Mouse (Mus musculus): ENCODE measurements around the gene Tmem98. TPM values are rescaled to one million over a fixed set of nuclear protein-coding genes. Genes with fewer than 3 reads are reported as not detected.

The Tmem98 gene
- polyA plus RNA-seq, 1 experiment from 2014 or later, result 21.9 TPM

DNA sequence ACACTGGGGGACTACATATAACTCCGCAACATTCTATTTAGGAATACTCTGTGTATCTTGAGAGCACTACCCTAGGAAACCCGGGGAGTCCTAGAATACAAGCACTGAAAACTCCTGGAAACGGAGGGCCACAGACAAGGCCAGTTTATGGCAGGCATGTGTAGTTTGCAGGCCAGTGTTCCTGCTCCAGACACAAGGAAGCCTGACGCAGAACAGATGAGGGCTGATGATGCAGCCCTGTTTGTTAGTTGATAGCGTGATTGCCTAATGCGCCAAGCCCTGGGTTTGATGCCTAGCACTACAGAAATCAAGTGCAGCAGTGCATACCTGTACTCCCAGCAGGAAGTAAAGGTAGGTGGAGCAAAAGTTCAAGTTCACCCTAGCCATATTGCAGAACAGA, 31.8 kb upstream of the Tmem98 start:
- H3K4me1 ChIP-seq (replicated peaks), result peaks cover 12% of the 10 kb centered on the region
- H3K9me3 ChIP-seq, result no peaks in the 10 kb centered on the region
- H3K27me3 ChIP-seq, result no peaks in the 10 kb centered on the region
- no peak for ATAC-seq (ENCODE audit: low FRiP score, low read depth)
- WGBS, result 83% methylated on average over 6 of the region's 6 CpGs
- H3K4me3 ChIP-seq, result no peak overlapping the region
- H3K27ac ChIP-seq (replicated peaks), result no peak overlapping the region
- H3K4me2 ChIP-seq, result no peak overlapping the region
- H3K36me3 ChIP-seq, result no peaks in the 10 kb centered on the region
- no peak overlapping the region for H3K9ac ChIP-seq

DNA sequence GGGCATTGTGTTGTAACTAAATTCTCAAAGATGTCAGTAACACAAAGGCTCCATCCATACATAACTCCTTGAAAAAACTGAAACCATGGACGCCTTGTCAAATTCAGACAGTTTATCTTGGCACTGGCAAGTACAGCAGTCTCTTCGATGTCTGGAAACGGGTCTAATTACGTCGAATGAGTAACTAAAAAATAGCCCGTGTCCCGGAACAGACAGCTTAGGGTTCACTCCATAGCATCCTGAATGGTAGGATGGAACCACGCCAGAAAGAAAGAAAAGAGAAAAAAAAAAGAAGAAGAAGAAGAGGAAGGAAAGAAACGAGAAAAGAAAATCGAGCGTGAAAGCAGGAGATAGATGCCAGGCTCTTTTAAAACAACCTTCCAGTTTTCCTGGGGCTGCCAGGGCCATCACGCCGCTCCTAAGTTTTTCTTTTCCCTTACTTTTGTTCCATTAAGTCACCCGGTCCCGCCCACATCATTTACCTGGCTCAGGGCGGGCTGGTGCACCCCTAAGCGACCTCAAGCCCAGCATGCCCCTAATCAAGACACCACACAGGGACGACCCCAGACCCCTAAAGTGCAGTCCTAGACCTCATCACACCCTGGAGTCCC, 31.0 kb upstream of the Tmem98 start:
- Histone ChIP-seq H3K27ac (replicated peaks) (peak overlapping the region; percentile 63; the same call in 1 of the 2 replicates), H3K36me3 (no peaks in the 10 kb centered on the region), H3K27me3 (no peaks in the 10 kb centered on the region), H3K4me3 (peak overlapping the region; percentile 75), H3K9me3 (no peaks in the 10 kb centered on the region), H3K4me2 (peak overlapping the region; percentile 95), H3K4me1 (replicated peaks) (peaks cover 12% of the 10 kb centered on the region), H3K9ac (peak overlapping the region; percentile 59)
- WGBS, result 2% methylated on average over 18 of the region's 18 CpGs
- no peak for ATAC-seq (ENCODE audit: low FRiP score, low read depth)

GRCm38 (mm10) chr11:80779527-80780344, 30.2 kb upstream of the Tmem98 start, which contains the start of gene Myo1d:
Gene Myo1d, minus strand, starts transcription at chr11:80780025.
- no peaks in the 10 kb centered on the region for H3K36me3 ChIP-seq
- peaks cover 12% of the 10 kb centered on the region for H3K4me1 ChIP-seq (replicated peaks)
- under 1% methylated on average over 76 of the region's 87 CpGs for WGBS
- H3K27ac ChIP-seq (replicated peaks), result peak within 1 kb of the TSS; percentile 63
- peak within 1 kb of the TSS; percentile 59 for H3K9ac ChIP-seq
- peak; percentile 95 for ATAC-seq (ENCODE audit: low FRiP score, low read depth)
- H3K27me3 ChIP-seq, result no peaks in the 10 kb centered on the region
- H3K4me3 ChIP-seq, result peak within 1 kb of the TSS; percentile 75
- no peaks in the 10 kb centered on the region for H3K9me3 ChIP-seq
- H3K4me2 ChIP-seq, result peak within 1 kb of the TSS; percentile 95

DNA sequence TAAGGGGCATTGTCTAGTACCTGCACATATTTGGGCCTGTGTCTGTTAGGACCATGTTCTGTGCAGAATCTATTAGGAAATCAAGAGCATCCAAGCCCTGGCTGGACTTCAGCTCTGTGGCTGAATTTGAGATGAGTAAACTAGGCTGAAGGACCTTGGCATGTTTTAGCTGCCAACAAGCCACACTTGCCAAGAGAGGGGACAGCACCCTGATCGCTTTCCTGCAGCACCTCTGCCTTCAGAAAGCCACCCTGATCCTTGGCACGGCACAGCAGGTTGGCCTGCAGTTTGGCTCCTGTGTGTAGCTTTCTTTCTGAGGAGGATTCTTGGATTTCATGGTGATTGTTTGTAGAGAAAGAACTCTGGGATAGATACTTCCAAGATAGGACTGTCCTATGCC, 28.4 kb upstream of the Tmem98 start:
- 95% methylated on average over 2 of the region's 2 CpGs for WGBS
- Histone ChIP-seq H3K27ac (replicated peaks) (no peak overlapping the region), H3K9me3 (no peaks in the 10 kb centered on the region), H3K27me3 (no peaks in the 10 kb centered on the region), H3K4me1 (replicated peaks) (peaks cover 12% of the 10 kb centered on the region), H3K4me3 (no peak overlapping the region), H3K9ac (no peak overlapping the region), H3K4me2 (no peak overlapping the region), H3K36me3 (no peaks in the 10 kb centered on the region)
- no peak for ATAC-seq (ENCODE audit: low FRiP score, low read depth)

DNA sequence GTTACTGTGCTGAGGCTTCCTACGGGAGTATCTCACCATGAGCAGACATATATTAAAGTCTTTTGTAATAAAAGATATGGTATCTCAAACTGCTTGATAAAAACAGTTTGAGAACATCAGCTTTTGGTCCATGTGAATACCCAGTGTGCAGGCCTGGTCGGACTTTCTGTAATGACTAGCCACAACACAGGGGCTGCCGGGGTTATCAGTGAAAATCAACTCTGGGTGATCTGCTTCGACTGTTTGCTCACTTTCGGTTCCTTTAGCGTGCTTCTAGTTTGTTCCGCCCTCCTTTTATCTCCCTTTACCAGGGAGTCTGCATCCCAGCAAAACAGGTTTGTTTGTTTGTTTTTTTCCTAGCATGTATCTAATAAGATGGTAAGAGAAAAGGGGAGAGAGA, 26.5 kb upstream of the Tmem98 start:
- ATAC-seq (ENCODE audit: low FRiP score, low read depth), result no peak
- Histone ChIP-seq H3K4me1 (replicated peaks) (peaks cover 9% of the 10 kb centered on the region), H3K27me3 (no peaks in the 10 kb centered on the region), H3K27ac (replicated peaks) (no peak overlapping the region), H3K4me2 (no peak overlapping the region), H3K4me3 (no peak overlapping the region), H3K9me3 (no peaks in the 10 kb centered on the region), H3K36me3 (no peaks in the 10 kb centered on the region), H3K9ac (no peak overlapping the region)
- WGBS, result 84% methylated on average over 7 of the region's 7 CpGs

GRCm38 (mm10) chr11:80784294-80784743, 25.7 kb upstream of the Tmem98 start:
- no peaks in the 10 kb centered on the region for H3K27me3 ChIP-seq
- no peak overlapping the region for H3K4me2 ChIP-seq
- WGBS, result 57% methylated on average over 3 of the region's 3 CpGs
- no peak for ATAC-seq (ENCODE audit: low FRiP score, low read depth)
- H3K4me3 ChIP-seq, result no peak overlapping the region
- H3K27ac ChIP-seq (replicated peaks), result no peak overlapping the region
- H3K36me3 ChIP-seq, result no peaks in the 10 kb centered on the region
- H3K9ac ChIP-seq, result no peak overlapping the region
- no peaks in the 10 kb centered on the region for H3K9me3 ChIP-seq
- H3K4me1 ChIP-seq (replicated peaks), result peaks cover 2% of the 10 kb centered on the region

- no peaks in the 10 kb centered on the region for H3K36me3 ChIP-seq
- H3K9ac ChIP-seq, result no peak overlapping the region
- no peaks in the 10 kb centered on the region for H3K9me3 ChIP-seq
- H3K27ac ChIP-seq (replicated peaks), result no peak overlapping the region
- no peak overlapping the region for H3K4me3 ChIP-seq
- H3K4me1 ChIP-seq (replicated peaks), result no peaks in the 10 kb centered on the region
- no peak for ATAC-seq (ENCODE audit: low FRiP score, low read depth)
- WGBS, result 88% methylated on average over 5 of the region's 5 CpGs
- H3K27me3 ChIP-seq, result no peaks in the 10 kb centered on the region
- H3K4me2 ChIP-seq, result no peak overlapping the region
These were observed 24.3 kb upstream of the Tmem98 start for GRCm38 (mm10) chr11:80785672-80786071.

- ATAC-seq (ENCODE audit: low FRiP score, low read depth), result no peak
- Histone ChIP-seq H3K4me2 (no peak overlapping the region), H3K9me3 (no peaks in the 10 kb centered on the region), H3K9ac (no peak overlapping the region), H3K27ac (replicated peaks) (no peak overlapping the region), H3K27me3 (no peaks in the 10 kb centered on the region), H3K4me1 (replicated peaks) (no peaks in the 10 kb centered on the region), H3K4me3 (no peak overlapping the region), H3K36me3 (no peaks in the 10 kb centered on the region)
- WGBS, result 56% methylated on average over 7 of the region's 7 CpGs
These were observed 20.2 kb upstream of the Tmem98 start for GRCm38 (mm10) chr11:80789647-80790240.

DNA sequence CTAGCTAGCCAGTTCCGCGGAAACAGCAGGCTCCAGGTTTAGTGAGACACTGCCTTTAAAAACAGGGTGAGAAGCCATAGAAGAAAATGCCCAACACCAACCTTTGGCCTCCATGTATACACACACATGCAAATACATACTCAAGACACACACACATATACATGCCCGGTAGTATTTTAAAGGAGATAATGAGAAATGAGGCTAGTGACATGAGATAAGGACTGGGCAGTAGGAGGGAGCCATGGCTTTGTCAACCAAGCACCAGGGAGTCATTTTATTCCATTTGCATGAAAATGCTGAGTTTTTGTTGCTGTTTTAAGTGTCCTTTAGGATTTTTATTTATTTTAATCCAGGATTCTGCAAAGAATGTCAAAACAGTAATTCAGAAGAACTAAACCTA, 19.6 kb upstream of the Tmem98 start:
- no peak overlapping the region for H3K9ac ChIP-seq
- H3K27ac ChIP-seq (replicated peaks), result no peak overlapping the region
- H3K4me2 ChIP-seq, result no peak overlapping the region
- WGBS, result 70% methylated on average over 3 of the region's 3 CpGs
- no peaks in the 10 kb centered on the region for H3K36me3 ChIP-seq
- H3K27me3 ChIP-seq, result no peaks in the 10 kb centered on the region
- H3K9me3 ChIP-seq, result no peaks in the 10 kb centered on the region
- H3K4me3 ChIP-seq, result no peak overlapping the region
- H3K4me1 ChIP-seq (replicated peaks), result no peaks in the 10 kb centered on the region
- ATAC-seq (ENCODE audit: low FRiP score, low read depth), result no peak

GRCm38 (mm10) chr11:80791677-80792432, 18.1 kb upstream of the Tmem98 start:
- no peak overlapping the region for H3K4me2 ChIP-seq
- no peaks in the 10 kb centered on the region for H3K9me3 ChIP-seq
- H3K36me3 ChIP-seq, result no peaks in the 10 kb centered on the region
- H3K27ac ChIP-seq (replicated peaks), result no peak overlapping the region
- no peak for ATAC-seq (ENCODE audit: low FRiP score, low read depth)
- 71% methylated on average over 3 of the region's 3 CpGs for WGBS
- no peaks in the 10 kb centered on the region for H3K4me1 ChIP-seq (replicated peaks)
- H3K4me3 ChIP-seq, result no peak overlapping the region
- H3K9ac ChIP-seq, result no peak overlapping the region
- H3K27me3 ChIP-seq, result no peaks in the 10 kb centered on the region

GRCm38 (mm10) chr11:80793386-80793785, 16.6 kb upstream of the Tmem98 start:
- no peaks in the 10 kb centered on the region for H3K27me3 ChIP-seq
- no peaks in the 10 kb centered on the region for H3K36me3 ChIP-seq
- H3K4me2 ChIP-seq, result no peak overlapping the region
- 83% methylated on average over 4 of the region's 4 CpGs for WGBS
- no peaks in the 10 kb centered on the region for H3K9me3 ChIP-seq
- no peak for ATAC-seq (ENCODE audit: low FRiP score, low read depth)
- no peak overlapping the region for H3K27ac ChIP-seq (replicated peaks)
- no peak overlapping the region for H3K9ac ChIP-seq
- H3K4me1 ChIP-seq (replicated peaks), result no peaks in the 10 kb centered on the region
- H3K4me3 ChIP-seq, result no peak overlapping the region

- Histone ChIP-seq H3K4me3 (no peak overlapping the region), H3K27ac (replicated peaks) (no peak overlapping the region), H3K4me2 (no peak overlapping the region), H3K9me3 (no peaks in the 10 kb centered on the region), H3K36me3 (no peaks in the 10 kb centered on the region), H3K27me3 (no peaks in the 10 kb centered on the region), H3K9ac (no peak overlapping the region), H3K4me1 (replicated peaks) (no peaks in the 10 kb centered on the region)
- no peak for ATAC-seq (ENCODE audit: low FRiP score, low read depth)
- WGBS, result 91% methylated on average over 4 of the region's 4 CpGs
These were observed 15.7 kb upstream of the Tmem98 start for GRCm38 (mm10) chr11:80794290-80794689.
